Mouse (Mus musculus): ENCODE data around the gene Msrb1.
A peak's percentile ranks its signal among the peaks of the same experiment; 100 is the strongest.
"Not testable (repeated sequence)": the region's sequence is repeated elsewhere in the genome, so short reads cannot be mapped to it uniquely, and the experiment has no call there.

The Msrb1 gene

DNA sequence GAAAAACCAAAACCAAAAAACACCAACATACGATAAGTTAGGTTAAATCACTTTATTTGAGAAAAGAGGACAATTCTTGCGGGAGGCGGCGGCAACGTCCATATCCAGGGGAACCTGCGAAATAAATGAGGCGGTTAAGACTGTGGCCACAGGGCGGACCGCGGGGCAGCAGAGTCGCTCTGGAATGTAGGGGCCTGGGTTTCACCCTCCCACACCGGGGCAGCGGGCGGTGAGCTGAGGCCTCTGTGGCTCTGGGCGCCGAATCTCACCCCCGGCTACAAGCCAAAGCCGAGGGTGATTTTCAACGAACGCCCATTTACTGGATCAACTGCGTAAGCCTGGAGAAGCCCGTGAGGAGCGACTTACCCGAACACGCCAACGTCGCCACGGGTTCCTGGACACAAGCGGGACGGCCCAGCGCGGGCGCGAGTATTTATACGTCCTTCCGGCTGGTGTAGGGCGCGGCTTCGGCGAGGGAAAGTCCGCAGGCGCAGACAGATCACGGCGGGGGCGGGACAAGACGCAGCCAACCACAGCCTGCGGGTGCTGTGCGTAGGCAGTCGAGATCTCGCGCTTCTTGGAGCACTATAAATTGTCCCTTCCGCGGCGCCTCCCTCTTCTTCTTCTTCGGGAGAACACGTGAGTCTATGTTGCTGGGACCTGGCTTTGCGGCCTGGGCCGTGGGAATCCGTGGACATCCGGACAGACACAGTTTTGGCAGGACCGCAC is 16.8 kb upstream of the Msrb1 start:
- peak; percentile 99 for DNase-seq (ENCODE audit: low read depth, low spot score)

DNA sequence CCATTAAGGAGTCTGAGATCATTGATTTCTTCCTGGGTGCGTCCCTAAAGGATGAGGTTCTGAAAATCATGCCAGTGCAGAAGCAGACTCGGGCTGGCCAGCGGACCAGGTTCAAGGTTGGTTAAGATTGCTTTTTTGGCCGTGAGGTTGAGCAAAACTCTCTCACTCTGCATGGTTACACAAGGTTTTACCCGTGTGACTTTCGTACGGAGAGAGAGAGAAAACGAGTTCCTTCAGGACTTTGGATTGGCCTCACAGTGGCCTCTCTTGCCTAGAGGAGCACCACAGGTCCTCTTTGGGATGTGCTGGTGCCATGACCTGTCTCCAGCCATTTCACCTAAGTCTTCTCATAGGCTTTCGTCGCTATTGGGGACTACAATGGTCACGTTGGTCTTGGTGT is 15.8 kb upstream of the Msrb1 start:
- DNase-seq (ENCODE audit: low read depth, low spot score) = not testable (repeated sequence)

DNA sequence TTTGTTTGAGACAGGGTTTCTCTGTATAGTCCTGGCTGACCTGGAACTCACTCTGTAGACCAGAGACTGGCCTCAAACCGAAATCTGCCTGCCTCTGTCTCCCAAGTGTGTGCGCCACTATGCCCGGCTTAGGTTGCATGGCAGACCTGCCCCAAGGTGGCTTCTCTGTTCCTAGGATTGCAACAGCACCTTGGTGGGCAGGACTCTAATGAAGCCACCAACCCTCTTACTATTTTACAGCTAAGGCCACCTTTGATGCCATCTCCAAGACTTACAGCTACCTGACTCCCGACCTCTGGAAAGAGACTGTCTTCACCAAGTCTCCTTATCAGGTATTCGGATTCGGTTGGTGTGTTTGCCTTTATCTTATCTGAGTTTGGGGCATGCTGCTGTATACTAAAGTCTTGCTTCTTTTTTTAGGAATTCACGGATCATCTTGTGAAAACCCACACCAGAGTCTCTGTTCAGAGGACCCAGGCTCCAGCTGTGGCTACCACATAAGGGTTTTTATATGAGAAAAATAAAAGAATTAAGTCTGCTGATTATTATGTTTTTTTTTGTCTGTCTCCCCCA is 15.0 kb upstream of the Msrb1 start:
- not testable (repeated sequence) for DNase-seq (ENCODE audit: low read depth, low spot score)

DNA sequence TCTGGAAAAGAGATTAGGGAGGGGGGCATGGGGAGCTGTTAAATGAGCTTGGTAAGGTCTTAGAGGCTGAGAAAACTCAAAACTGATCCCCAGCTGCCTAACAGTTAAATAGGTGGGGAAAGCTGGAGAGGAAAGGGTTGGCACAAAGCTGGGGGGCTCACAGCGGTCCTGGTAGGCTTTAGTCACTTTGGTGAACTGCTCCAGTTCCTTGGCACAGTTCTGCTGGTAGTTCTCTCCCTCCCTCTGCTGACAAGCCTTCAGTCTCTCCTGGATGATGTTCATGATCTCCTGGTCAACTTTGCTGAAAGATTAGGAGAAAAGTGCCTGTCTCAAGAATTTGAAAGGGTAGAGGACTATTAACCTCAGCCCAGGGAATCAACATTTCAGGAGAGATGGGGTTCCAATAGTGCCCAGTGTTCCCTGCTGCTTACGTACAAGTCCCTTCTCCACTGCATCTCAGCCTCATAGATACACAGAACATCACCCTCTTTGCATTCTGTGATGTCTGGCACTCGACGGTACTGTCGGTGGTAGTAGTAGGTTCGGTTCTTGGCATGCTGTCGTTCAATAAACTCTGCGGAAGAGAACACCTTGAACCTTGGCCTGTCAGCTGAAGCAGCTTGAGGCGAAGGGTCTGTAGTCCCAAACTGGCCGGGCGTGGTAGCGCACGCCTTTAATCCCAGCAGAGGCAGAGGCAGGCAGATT is 14.1 kb upstream of the Msrb1 start:
- peak; percentile 54 for DNase-seq (ENCODE audit: low read depth, low spot score)

DNA sequence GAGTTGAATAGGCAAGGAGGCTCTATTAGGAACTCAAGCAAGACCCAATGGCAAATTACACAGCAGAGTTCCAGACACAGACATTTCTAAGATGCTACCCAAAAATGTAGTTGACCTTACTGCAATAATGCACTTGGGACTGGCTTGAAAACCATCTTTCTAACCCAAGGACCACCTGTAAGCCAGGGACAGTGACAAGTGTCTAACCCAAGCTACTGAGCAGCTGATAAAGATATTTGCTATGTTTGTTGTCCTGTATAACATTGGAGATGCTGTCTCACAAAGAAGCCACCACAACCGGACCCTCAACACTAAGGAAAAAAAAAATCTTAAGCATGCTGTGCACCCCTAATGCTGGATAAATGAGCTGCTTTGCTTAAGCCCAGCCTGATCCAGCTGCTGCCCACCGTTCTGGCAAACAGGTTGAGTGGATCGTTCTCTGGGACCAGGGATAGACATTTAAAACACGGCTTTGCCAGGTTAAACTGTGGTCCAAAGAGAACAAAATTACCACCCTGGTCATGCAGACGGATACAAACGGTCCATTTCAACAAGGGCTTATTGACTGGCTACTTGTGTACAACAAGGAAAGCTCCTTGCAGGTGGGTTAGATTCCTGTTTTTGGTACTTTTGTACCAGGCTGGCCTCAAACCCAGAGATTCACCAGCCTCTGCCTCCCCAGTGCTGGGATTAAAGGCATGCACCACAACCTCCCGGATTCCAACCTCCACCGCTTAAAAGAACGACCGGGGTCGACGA is 13.1 kb upstream of the Msrb1 start:
- DNase-seq (ENCODE audit: low read depth, low spot score) = peak; percentile 50

DNA sequence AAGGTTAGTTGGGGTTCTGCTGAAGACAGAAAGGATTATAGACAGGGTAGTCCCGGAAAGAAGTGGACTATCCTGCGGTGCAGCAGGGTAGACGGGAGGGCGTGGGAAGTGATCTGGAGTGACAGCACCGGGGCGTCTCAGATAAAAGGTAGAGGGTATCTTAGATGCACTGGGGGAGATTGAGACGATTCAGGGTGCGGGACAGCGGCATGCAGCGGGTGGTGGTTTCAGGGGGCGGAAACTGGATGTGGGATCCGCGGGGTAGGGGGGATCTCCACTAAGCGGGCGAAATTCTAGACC is 12.6 kb upstream of the Msrb1 start:
- DNase-seq (ENCODE audit: low read depth, low spot score) = no peak

DNA sequence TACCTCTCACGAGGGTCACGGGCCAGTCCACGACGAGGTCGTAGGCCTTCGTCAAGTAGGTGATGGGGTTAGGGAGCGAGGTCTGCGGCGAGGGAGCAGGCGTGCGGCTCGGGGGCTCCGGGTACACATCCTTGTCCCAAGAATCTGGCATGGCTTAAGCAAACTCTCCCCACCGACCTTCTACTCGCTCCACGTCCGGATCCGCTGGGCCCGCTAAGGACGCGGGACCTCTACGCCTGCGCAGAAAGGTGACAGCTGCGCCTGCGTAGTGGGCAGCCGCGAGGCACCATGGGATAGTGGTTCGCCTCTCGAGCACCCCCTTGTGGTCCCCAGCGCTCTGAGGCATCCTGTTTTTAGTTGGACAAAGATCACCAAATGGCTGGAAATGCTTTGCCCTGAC is 12.3 kb upstream of the Msrb1 start, which contains the start of gene Ndufb10:
Gene Ndufb10 (minus strand): TSS at position 295 of the 400 bp plus-strand sequence.
- peak; percentile 94 for DNase-seq (ENCODE audit: low read depth, low spot score)

DNA sequence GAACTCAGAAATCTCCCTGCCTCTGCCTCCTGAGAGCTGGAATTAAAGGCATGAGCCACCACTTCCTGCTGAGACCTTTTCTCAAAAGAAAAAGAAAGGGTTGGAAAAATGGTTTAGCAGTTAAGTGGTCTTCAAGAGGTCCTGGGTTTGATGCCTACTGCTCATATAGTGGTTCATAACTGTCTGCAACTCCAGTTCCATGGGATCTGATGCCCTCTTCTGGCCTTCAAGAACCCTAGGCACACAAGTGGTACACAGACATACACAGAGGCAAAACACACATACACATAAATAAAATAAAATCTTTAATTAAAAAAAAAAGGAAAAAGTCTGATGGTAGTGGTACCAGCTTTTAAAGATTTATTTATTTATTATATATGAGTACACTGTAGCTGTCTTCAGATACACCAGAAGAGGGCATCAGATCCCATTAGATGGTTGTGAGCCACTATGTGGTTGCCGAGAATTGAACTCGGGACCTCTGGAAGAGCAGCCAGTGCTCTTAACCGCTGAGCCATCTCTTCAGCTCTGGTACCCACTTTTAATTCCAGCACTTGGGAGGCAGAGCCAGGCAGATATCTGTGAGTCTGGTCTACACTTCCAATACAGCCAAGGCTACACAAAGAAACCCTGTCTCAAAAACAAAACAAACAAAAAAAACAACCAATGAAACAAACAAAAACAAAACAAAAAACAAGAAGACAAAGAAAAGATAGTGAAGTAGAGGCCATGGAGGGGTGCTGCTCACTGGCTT is 10.6 kb upstream of the Msrb1 start:
- DNase-seq (ENCODE audit: low read depth, low spot score) = no peak

DNA sequence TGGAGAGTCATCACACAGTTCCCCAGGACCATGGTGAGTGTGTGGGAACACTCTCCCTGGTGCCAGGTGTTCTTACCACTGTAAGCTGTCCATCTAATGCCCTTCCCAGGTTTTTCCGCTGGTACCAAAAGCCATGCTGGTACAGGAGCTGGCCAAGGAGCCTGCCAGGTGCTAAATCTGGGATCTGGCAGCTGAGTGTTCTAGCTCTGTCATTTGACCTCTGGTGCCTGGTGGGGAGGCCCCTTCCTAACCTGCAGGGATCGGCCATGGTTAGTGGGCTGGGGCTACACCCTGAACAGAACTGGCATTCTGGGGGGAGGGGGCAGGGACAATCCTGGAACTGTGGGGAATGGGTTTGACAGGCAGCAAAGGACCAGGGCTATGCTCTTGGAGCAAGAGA is 8.8 kb upstream of the Msrb1 start, which contains the start of gene Rpl3l:
Gene Rpl3l (plus strand): TSS at position 203 of the 400 bp plus-strand sequence.
- DNase-seq (ENCODE audit: low read depth, low spot score) = no peak

DNA sequence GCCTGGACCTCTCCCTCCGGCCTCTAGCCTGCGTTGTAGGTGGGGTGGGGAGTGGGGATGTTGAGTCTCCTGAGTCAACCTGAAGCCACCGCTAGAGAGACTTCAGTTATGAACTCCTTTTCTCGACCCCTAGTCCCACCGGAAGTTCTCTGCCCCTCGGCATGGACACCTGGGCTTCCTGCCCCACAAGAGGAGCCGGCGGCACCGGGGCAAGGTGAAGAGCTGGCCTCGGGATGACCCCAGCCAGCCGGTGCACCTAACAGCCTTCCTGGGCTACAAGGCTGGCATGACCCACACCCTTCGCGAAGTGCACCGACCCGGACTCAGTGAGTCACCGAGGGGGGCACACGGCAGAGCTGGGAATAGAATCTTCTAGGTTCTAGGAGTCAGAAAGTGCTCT is 8.3 kb upstream of the Msrb1 start:
- no peak for DNase-seq (ENCODE audit: low read depth, low spot score)

DNA sequence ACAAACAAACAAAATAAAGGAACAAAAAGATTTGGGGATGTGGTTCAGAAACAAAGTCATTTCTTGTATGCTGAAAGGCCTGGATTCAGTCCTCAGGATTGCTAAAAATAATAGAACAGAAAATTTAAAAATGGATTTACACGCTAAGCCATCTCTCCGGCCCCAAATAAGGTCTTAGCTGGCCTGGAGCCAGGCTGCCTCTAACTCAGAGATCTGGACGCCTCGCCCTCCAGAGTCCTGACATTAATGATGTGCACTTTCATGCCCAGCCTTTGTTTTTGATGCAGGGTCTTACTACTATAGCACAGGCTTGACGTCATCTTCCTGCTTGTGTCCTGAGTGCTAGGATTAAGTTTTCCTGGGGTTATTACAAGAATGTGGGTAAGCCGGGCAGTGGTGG is 7.4 kb upstream of the Msrb1 start:
- DNase-seq (ENCODE audit: low read depth, low spot score) = no peak

DNA sequence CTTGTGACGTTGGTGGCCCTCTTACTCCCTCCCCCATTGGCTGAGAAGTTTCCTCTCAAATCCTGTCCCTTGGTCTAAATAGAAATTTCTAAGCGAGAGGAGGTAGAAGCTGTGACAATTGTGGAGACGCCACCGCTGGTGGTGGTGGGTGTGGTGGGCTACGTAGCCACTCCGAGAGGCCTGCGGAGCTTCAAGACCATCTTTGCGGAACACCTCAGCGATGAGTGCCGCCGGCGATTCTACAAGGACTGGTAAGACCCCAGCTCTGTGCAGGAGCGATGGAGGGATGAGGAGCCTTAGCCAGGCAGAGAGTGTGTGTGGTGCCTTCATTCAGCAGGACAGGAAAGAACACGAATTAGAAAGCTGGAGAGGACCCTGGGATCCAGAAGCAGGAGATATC is 5.7 kb upstream of the Msrb1 start:
- no peak for DNase-seq (ENCODE audit: low read depth, low spot score)

DNA sequence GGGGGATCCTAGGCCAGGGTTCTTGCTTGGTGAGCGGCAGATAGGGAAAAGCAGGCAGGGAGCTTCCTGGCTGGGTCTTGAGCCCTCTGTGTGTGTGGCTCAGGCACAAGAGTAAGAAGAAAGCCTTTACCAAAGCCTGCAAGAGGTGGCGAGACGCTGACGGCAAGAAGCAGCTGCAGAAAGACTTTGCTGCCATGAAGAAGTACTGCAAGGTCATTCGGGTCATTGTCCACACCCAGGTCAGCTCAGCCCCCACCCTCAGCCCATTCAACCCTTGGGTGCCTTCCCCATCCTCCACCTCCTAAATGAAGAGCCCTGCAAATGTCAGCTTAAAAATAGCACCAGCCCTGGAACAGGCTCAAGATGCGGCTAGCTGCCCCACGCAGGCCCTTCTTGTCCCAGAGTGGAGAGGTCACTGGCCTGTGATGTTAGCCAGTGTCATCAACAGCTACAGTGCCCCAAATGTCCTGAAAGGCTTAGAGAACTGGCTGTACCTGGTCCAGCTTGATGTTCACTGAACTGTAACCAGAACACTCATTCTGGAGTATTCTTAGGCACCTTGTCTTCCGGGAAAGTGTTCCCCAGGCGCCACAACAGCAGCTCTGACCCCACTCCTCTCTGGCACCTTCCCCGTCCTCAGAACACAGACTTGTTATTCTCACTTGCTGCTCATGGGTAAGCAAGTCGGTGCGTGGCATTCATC is 4.1 kb upstream of the Msrb1 start:
- no peak for DNase-seq (ENCODE audit: low read depth, low spot score)

DNA sequence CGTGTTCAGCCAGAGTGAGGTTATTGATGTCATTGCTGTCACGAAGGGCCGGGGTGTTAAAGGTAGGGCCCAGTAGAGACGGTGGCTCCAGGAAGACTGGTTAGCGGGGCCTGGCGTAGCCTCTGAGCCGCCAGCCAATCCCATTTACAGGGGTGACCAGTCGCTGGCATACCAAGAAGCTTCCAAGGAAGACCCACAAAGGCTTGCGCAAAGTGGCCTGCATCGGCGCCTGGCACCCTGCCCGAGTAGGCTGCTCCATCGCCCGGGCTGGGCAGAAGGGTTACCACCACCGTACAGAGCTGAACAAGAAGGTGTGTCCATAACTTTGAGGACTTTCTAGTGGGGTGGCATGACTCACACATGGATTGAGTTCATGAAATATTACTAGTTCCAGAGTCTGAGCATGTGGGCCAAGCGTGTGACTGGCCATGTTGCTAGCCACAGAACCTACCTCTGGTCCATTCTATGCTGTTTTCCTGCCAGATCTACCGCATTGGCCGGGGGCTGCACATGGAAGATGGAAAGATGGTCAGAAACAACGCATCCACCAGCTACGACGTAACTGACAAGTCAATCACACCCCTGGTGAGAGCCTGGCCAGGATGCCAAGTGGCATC is 2.9 kb upstream of the Msrb1 start:
- DNase-seq (ENCODE audit: low read depth, low spot score) = no peak

DNA sequence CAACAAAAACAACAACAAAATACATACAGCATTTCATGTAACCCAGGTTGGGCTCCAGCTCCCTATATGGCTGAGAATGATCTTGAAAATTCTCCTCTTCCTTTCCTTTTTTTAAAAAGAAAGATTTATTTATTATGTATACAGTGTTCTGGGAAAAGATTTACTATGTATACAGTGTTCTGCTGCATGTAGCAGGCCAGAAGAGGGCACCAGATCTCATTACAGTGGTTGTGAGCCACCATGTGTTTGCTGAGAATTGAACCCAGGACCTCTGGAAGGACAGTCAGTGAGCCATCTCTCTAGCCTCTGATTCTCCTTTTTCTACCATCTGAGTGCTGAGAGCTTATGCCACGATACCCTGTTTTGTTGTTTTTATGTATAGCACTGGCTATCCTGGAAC is 1.9 kb upstream of the Msrb1 start:
- no peak for DNase-seq (ENCODE audit: low read depth, low spot score)

DNA sequence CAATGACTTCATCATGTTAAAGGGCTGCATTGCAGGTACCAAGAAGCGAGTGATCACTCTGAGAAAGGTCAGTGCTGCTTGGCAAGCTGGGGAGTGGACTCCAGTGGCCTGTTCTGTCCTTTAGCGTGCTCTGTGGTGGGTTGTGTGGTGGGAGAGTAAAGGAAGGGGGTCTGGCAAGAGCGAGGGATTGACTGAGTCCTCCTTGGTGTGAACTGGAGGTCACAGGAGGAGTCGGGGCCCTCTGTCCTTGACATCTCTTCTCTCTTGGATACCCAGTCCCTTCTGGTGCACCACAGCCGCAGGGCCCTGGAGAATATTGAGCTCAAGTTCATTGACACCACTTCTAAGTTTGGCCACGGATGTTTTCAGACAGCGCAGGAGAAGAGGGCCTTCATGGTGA is 996 bp upstream of the Msrb1 start:
- no peak for DNase-seq (ENCODE audit: low read depth, low spot score)

DNA sequence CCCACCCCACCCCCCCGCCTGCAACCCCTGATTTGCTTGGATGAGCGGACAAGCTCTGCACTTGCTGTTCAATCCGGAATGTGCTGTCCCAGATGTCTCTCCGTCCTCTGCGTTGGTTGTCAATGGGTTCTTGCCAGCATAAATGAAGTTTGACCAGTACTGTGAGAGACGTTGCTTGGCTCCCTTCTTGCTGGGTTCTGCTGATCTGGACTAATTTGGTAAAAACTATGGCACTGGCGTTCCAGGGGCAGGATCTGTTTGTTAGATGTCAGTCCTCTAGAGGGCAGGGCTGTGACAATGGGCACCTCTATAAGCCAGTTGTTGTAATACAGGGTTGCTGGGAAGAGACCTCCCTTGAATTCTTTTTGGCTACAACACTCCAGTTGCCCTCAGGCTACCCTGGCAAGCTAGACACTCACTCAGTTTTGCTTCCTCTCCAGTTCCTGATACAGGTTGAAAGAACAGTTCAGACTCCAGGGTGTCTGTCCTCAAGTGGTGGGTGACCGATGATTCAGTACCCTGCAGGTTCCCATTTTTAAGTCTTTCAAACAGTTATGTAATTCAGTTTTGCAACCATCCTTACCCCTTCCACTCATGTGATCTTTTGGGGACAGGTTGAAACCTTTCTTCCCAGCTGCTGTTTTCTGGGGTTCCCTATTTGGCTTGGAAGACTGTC is 831 bp downstream of the Msrb1 start:
- no peak for DNase-seq (ENCODE audit: low read depth, low spot score)

DNA sequence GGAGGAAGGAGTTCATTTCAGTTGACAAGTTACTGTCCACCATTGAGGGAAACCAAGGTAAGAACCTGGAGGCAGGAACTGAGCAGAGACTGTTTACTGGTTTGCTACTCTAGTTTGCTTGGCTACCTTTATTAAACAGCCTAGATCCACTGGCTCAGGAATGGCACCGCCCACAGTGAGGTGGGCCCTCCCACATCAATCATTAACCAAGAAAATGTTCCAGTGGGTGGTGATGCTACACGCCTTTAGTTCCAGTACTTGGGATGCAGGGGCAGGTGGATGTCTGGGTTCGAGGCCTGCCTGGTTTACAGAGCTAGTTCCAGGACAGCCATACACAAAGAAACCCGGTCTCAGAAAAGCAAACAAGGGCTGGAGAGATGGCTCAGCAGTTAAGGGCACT is 1.8 kb downstream of the Msrb1 start:
- DNase-seq (ENCODE audit: low read depth, low spot score) = no peak

DNA sequence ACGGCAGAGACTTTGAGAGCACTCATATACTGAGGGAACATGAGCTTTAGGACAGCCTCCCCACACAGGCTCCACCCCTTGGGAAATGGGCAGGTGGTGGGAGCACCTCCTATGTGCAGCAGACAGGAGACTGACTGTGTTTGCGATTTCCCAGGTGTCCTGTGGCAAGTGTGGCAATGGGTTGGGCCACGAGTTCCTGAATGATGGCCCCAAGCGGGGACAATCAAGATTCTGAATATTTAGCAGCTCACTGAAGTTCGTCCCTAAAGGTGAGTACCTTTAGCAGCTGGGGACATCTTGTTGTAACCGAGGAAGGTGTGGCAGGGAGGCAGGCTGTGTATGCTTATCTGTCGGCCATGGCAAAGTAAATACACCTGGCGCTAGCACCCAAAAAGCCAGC is 3.5 kb downstream of the Msrb1 start:
- DNase-seq (ENCODE audit: low read depth, low spot score) = no peak

DNA sequence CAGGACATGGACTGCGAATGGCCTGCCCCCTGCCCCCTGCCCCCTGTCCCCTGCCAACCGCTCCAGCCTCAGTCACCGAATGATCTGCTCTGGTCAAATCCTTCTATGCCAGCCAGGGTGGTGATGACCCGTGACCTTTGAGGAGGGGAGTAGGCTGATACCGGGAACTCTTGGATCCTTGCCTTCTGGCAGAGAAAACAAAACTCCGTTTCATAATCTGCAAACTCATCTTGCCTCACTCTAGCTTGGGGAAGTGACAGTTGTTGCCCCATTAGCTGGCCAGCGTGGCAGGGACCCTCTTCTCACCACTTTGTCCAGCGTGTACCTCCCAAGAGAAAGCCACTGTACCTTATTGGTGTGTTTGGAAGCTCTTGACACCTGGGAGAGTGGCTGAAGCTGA is 5.9 kb downstream of the Msrb1 start:
- no peak for DNase-seq (ENCODE audit: low read depth, low spot score)

Data from R1 (cell line).